Mouse (Mus musculus) midbrain, postnatal 0 days (tissue): ENCODE data around the gene Srgap3. TPM values are rescaled to one million over a fixed set of nuclear protein-coding genes. Genes with fewer than 3 reads are reported as not detected.

Experiments used
- ATAC-seq: fragments of 200-750 bp; cut with Nextera tagmentation; 2 replicates; pipeline ENCODE4 v1.8.0; 2017; ENCODE audit warnings: moderate number of reproducible peaks, mild to moderate bottlenecking, moderate TSS enrichment, moderate library complexity; ENCODE audit not compliant: low FRiP score
- DNase-seq: peaks from one replicate; pipeline ENCODE4 v3.0.0-alpha.2; 2015; ENCODE audit warnings: low spot score
- H3K27ac ChIP-seq: fragments of 300-500 bp; sonication (generic); 2 replicates; pipeline ENCODE4 v1.5.1; 2014; ENCODE audit warnings: low read depth, mild to moderate bottlenecking, low read length, mixed read lengths
- H3K27me3 ChIP-seq: fragments of 300-500 bp; sonication (generic); 2 replicates; pipeline ENCODE4 v1.6.1; 2014; ENCODE audit warnings: low read length, control low read depth, mixed read lengths; ENCODE audit not compliant: insufficient read depth
- H3K36me3 ChIP-seq: fragments of 300-500 bp; sonication (generic); 2 replicates; pipeline ENCODE4 v1.6.1; 2014; ENCODE audit warnings: low read length, control low read depth, mixed read lengths; ENCODE audit not compliant: insufficient read depth
- H3K4me1 ChIP-seq: fragments of 300-500 bp; sonication (generic); 2 replicates; pipeline ENCODE4 v1.6.1; 2014; ENCODE audit warnings: mild to moderate bottlenecking, control low read depth, antibody characterized with exemption, low read length, mixed read lengths; ENCODE audit not compliant: insufficient read depth
- H3K4me2 ChIP-seq: fragments of 300-500 bp; sonication (generic); 2 replicates; pipeline ENCODE4 v1.6.1; 2014; ENCODE audit warnings: low read depth, mild to moderate bottlenecking, low read length, mixed read lengths; ENCODE audit not compliant: poor library complexity, severe bottlenecking
- H3K4me3 ChIP-seq: fragments of 300-500 bp; sonication (generic); 2 replicates; pipeline ENCODE4 v1.5.1; 2014; ENCODE audit warnings: low read depth, mild to moderate bottlenecking, low read length, moderate library complexity
- H3K9ac ChIP-seq: fragments of 300-500 bp; sonication (generic); replicated peaks from 2 replicates; pipeline ENCODE4 v1.6.1; 2014; ENCODE audit warnings: mild to moderate bottlenecking, low read length, moderate library complexity, mixed read lengths; ENCODE audit not compliant: poor library complexity, severe bottlenecking
- H3K9me3 ChIP-seq: fragments of 300-500 bp; sonication (generic); 2 replicates; pipeline ENCODE4 v1.6.1; 2016; ENCODE audit warnings: low read length, control low read depth
- CTCF ChIP-seq: IDR thresholded peaks from 2 replicates; pipeline ENCODE4 v1.5.1; 2016; ENCODE audit warnings: antibody characterized with exemption, mild to moderate bottlenecking
- WGBS: fragments of 180-500 bp; shearing (Covaris S2); extraction: QIAGEN DNeasy Blood & Tissue Kit; methylation state at CpG from one replicate; pipeline ENCODE4 v1.1.7; 2014; 5-methylcytosine and 5-hydroxymethylcytosine counted together
- polyA plus RNA-seq: library from polyadenylated mRNA; unstranded; fragments of >200 nt; fragmentation: Nextera tagmentation; extraction: Ambion mirVana; gene quantifications from 2 replicates; pipeline ENCODE4 v1.2.1, GENCODE M21; 2015
- total RNA-seq: library from RNA; depleted of rRNA; stranded (reverse); fragments of >200 nt; gene quantifications from 2 replicates; pipeline ENCODE4 v1.2.3, GENCODE M21; 2014

The Srgap3 gene
- total and polyA plus RNA-seq, 2 experiments from 2014 or later: 29.8 to 58.6 TPM

DNA sequence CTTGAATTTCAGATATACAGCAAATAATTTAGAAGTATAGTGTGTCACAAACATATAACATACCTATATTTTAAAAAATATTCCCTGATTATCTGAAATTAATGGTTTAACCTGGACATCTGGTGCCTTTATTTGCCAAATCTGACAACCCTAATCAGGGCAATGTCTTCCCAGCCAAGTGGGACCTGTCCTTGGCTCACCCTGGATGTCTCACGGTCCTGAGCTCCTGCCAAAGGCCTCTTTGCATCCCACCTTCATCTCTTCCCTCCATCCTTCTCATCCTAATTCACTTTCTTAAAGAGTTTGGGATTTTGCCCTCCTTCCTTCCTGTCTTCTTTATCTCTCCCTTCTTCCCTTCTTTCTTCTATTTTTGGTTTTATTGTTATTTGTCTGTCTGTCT, 248.0 kb downstream of the Srgap3 start:
- Histone ChIP-seq H3K9me3 (no peaks in the 10 kb centered on the region), H3K4me3 (no peak overlapping the region), H3K9ac (no peak overlapping the region), H3K27me3 (no peaks in the 10 kb centered on the region), H3K4me2 (no peak overlapping the region), H3K4me1 (no peaks in the 10 kb centered on the region), H3K36me3 (no peaks in the 10 kb centered on the region), H3K27ac (no peak overlapping the region)
- DNase-seq (no peak), ATAC-seq (no peak)
- WGBS: 48% methylated on average over 1 of the region's 1 CpGs
- no peak for TF ChIP-seq CTCF

DNA sequence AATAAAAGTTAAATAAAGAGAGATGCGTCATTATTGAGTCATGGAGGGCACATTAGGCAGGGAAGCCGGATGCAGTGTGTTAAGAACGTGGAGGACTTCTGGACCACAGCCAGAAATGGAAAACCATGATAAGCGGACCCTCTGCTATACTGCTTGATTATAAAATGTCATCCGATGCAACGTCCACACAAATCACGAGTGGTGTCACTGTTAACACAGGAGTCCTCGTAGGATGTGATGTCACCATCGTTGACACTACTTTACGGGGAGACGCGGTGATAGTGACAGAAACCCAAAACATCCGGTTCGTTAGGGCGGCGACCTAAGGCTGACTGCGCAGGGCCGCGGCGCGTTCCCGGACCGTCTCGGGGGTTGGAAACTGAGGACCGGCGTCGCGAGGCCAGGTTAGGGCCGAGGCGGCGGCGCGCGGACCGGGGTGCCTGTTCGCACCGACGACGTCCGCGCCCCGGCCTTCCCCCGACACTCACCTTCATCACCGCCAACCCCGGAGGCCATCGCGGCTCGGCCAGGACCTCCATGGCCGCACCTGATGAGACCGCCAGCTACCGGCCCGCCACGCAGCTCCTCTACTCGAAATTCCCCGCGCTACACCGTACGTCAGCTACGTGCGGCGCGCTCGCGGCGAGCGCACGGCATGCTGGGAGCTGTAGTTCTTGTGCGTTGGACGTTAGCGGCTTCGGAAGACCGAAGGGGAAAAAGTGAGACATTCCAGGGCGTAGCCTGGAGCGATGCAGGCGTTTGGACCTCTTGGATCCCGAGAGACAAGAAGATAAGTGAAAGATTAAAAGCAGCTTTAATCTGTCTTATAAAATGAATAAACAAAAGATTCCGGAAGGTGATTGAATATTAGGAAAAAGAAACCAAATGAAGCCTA, 250.8 kb downstream of the Srgap3 start, which contains the start of gene Rad18:
TSS of gene Rad18 (minus strand) at position 631 of the 895 bp plus-strand sequence.
- no peaks in the 10 kb centered on the region for H3K27me3 ChIP-seq
- no peaks in the 10 kb centered on the region for H3K4me1 ChIP-seq
- peak within 1 kb of the TSS; percentile 69 for H3K4me3 ChIP-seq
- H3K4me2 ChIP-seq: peak within 1 kb of the TSS; percentile 76
- no peak for TF ChIP-seq CTCF
- under 1% methylated on average over 70 of the region's 77 CpGs for WGBS
- H3K27ac ChIP-seq: no peak within 1 kb of the TSS
- H3K9me3 ChIP-seq: no peaks in the 10 kb centered on the region
- DNase-seq (peak; percentile 91), ATAC-seq (peak; percentile 92)
- H3K36me3 ChIP-seq: no peaks in the 10 kb centered on the region
- peak within 1 kb of the TSS; percentile 60 for H3K9ac ChIP-seq

- DNase-seq (no peak), ATAC-seq (no peak)
- no peak for TF ChIP-seq CTCF
- Histone ChIP-seq H3K4me1 (no peaks in the 10 kb centered on the region), H3K27me3 (no peaks in the 10 kb centered on the region), H3K36me3 (no peaks in the 10 kb centered on the region), H3K27ac (no peak overlapping the region), H3K4me2 (no peak overlapping the region), H3K9ac (no peak overlapping the region), H3K9me3 (no peaks in the 10 kb centered on the region), H3K4me3 (no peak overlapping the region)
- 93% methylated on average over 5 of the region's 5 CpGs for WGBS
Measured at GRCm38 (mm10) chr6:112694492-112694891, 252.6 kb downstream of the Srgap3 start.

- ATAC-seq: no peak
- TF ChIP-seq CTCF: no peak
Measured at GRCm38 (mm10) chr6:112691523-112691922, 255.5 kb downstream of the Srgap3 start.

DNA sequence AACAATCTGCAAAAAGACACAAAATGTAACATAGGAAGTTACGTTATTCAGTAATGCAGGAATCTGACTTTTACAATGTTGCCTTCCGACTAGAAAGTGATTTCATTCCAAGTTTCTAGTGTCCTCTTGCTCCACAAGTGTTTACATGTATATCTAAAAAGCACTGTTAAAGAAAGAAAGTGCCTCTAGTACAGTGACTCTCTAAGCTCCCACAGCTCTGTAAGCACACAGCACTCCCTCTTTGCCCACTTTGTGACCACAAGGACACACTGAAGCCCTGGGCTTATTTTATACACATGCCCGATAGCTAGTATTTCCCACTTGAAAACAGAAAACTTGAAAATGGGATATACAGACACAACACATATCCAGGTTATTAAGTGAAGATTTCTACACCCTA, 259.0 kb downstream of the Srgap3 start:
- Histone ChIP-seq H3K27me3 (no peaks in the 10 kb centered on the region), H3K4me1 (no peaks in the 10 kb centered on the region), H3K9ac (no peak overlapping the region), H3K4me3 (no peak overlapping the region), H3K27ac (no peak overlapping the region), H3K9me3 (no peaks in the 10 kb centered on the region), H3K36me3 (no peaks in the 10 kb centered on the region), H3K4me2 (no peak overlapping the region)
- TF ChIP-seq CTCF: no peak
- ATAC-seq (no peak), DNase-seq (no peak)
- WGBS: 93% methylated on average over 3 of the region's 3 CpGs

More at GRCm38 (mm10) chr6:112691523-112691922, 255.5 kb downstream of the Srgap3 start:
- Histone ChIP-seq H3K9ac (no peak overlapping the region), H3K27me3 (no peaks in the 10 kb centered on the region), H3K4me2 (no peak overlapping the region), H3K9me3 (no peaks in the 10 kb centered on the region), H3K4me1 (no peaks in the 10 kb centered on the region), H3K27ac (no peak overlapping the region), H3K36me3 (no peaks in the 10 kb centered on the region), H3K4me3 (no peak overlapping the region)
- no peak for DNase-seq
- 97% methylated on average over 1 of the region's 1 CpGs for WGBS

DNA sequence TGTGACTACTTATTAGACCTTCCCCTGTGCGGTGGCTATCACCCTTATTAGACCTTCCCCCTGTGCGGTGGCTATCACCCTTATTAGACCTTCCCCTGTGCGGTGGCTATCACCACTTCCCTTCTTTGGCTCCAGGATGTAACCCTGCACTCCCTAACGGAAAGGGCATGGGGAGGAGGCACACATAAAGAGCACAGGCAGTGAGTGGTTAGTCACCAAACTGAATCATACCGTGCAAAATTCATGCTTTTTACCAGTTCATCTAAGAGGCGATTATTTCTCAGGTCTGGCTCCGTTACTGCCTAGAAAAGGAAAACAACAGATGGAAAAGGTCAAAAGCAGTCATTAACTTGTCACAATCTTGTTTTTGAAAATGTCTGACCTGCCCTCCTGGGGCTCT, 260.6 kb downstream of the Srgap3 start:
- DNase-seq: no peak
- no peak overlapping the region for H3K4me2 ChIP-seq
- no peaks in the 10 kb centered on the region for H3K4me1 ChIP-seq
- no peak overlapping the region for H3K4me3 ChIP-seq
- H3K27me3 ChIP-seq: no peaks in the 10 kb centered on the region
- no peak for TF ChIP-seq CTCF
- no peak for ATAC-seq
- WGBS: 90% methylated on average over 7 of the region's 7 CpGs
- no peak overlapping the region for H3K9ac ChIP-seq
- H3K27ac ChIP-seq: no peak overlapping the region
- H3K36me3 ChIP-seq: no peaks in the 10 kb centered on the region
- H3K9me3 ChIP-seq: no peaks in the 10 kb centered on the region
